Mouse (Mus musculus): Measurements from ENCODE around the gene Ccdc50. TPM values are rescaled to one million over a fixed set of nuclear protein-coding genes. Genes with fewer than 3 reads are reported as not detected.

The Ccdc50 gene
- polyA plus RNA-seq, 1 experiment from 2014 or later = 55.5 TPM

DNA sequence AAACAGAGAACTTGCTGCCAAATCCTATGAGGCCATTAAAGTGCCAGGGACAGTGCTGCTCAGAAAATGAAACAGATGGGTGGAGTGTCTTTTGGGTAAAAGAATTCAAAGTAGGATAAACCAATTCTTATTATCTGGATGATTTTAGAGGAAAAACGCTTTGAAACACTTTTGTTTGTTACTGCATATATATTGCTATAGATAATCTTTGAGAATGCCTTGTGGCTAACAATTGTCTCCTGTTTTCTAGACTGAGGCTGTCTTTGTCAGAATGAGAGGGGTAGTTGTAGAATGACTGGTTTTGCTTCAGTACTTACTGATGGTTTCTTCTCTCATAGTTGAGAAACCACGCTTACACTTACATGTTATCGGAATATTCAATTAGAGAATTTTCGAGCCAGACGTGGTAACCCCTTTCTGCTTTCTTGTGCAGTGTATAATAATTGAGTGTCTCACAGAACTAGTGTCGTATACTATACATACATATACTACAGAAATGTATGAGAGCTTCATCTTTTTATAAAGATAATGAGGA lies 11.1 kb downstream of the Ccdc50 start:
- ATAC-seq (ENCODE audit: insufficient number of reproducible peaks, low FRiP score, low TSS enrichment, low read depth) (no peak), DNase-seq (ENCODE audit: low spot score) (no peak)
- H3K9me3 ChIP-seq (ENCODE audit: control insufficient read depth, low read length) = no peaks in the 10 kb centered on the region
- 94% methylated on average over 6 of the region's 6 CpGs for WGBS
- no peak overlapping the region for H3K9ac ChIP-seq (ENCODE audit: low read length)
- no peaks in the 10 kb centered on the region for H3K4me1 ChIP-seq (ENCODE audit: control insufficient read depth, insufficient read depth, low read length)
- no peaks in the 10 kb centered on the region for H3K36me3 ChIP-seq (ENCODE audit: control insufficient read depth, insufficient read depth, low read length)
- H3K27me3 ChIP-seq (ENCODE audit: control insufficient read depth, insufficient read depth, low read length) = no peaks in the 10 kb centered on the region
- no peak overlapping the region for H3K4me3 ChIP-seq (ENCODE audit: low read depth, low read length)
- no peak overlapping the region for H3K4me2 ChIP-seq (ENCODE audit: low read depth, severe bottlenecking)
- H3K27ac ChIP-seq (replicated peaks; ENCODE audit: low read depth, low read length) = no peak overlapping the region

DNA sequence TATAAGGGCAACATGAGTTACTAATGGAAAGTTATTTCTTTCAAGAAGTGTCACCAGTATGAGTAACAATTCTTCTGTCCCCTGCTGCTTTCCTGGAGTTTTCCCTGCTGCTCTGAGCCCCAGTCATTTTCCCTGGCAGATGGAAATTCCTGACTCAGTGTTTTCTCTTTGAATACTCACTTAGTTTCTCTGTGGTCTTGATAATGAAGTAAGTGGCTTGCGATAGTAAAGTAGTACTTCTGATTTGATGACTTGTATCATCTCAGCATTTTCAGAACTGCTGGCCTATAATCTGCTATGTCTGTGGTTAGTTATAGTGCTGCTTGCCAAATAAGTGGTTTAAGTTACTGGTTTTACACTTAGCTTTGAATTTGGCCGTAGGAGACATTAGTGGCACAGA lies 12.9 kb downstream of the Ccdc50 start:
- no peak for DNase-seq (ENCODE audit: low spot score)
- ATAC-seq (ENCODE audit: insufficient number of reproducible peaks, low FRiP score, low TSS enrichment, low read depth) = no peak
- H3K4me1 ChIP-seq (ENCODE audit: control insufficient read depth, insufficient read depth, low read length) = no peaks in the 10 kb centered on the region
- H3K27me3 ChIP-seq (ENCODE audit: control insufficient read depth, insufficient read depth, low read length) = no peaks in the 10 kb centered on the region
- H3K9me3 ChIP-seq (ENCODE audit: control insufficient read depth, low read length) = no peaks in the 10 kb centered on the region
- no peak overlapping the region for H3K4me2 ChIP-seq (ENCODE audit: low read depth, severe bottlenecking)
- H3K27ac ChIP-seq (replicated peaks; ENCODE audit: low read depth, low read length) = no peak overlapping the region
- H3K4me3 ChIP-seq (ENCODE audit: low read depth, low read length) = no peak overlapping the region
- WGBS = 94% methylated on average over 2 of the region's 2 CpGs
- no peak overlapping the region for H3K9ac ChIP-seq (ENCODE audit: low read length)
- H3K36me3 ChIP-seq (ENCODE audit: control insufficient read depth, insufficient read depth, low read length) = no peaks in the 10 kb centered on the region

DNA sequence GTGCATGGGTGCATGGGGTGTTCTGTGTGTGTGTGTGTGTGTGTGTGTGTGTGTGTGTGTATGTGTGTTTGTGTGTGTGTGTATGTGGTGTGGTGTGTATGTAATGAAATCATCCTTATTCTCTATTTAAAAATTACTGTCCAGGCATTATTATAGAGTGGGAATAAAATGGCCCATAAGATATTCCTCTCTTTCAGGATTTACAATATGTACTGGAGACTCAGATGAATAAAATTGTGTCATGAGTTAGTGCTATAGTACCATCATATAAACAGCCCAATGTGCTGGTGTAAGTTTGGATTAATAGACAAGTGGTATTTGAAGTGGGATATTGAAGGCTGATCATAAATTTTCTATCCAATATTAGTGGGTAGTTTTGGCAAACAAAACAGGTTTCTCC lies 15.4 kb downstream of the Ccdc50 start:
- H3K4me1 ChIP-seq (ENCODE audit: control insufficient read depth, insufficient read depth, low read length) = no peaks in the 10 kb centered on the region
- no peaks in the 10 kb centered on the region for H3K27me3 ChIP-seq (ENCODE audit: control insufficient read depth, insufficient read depth, low read length)
- DNase-seq (ENCODE audit: low spot score) = no peak
- H3K27ac ChIP-seq (replicated peaks; ENCODE audit: low read depth, low read length) = no peak overlapping the region
- no peaks in the 10 kb centered on the region for H3K9me3 ChIP-seq (ENCODE audit: control insufficient read depth, low read length)
- no peaks in the 10 kb centered on the region for H3K36me3 ChIP-seq (ENCODE audit: control insufficient read depth, insufficient read depth, low read length)
- no peak overlapping the region for H3K4me2 ChIP-seq (ENCODE audit: low read depth, severe bottlenecking)
- ATAC-seq (ENCODE audit: insufficient number of reproducible peaks, low FRiP score, low TSS enrichment, low read depth) = no peak
- no peak overlapping the region for H3K9ac ChIP-seq (ENCODE audit: low read length)
- no peak overlapping the region for H3K4me3 ChIP-seq (ENCODE audit: low read depth, low read length)

DNA sequence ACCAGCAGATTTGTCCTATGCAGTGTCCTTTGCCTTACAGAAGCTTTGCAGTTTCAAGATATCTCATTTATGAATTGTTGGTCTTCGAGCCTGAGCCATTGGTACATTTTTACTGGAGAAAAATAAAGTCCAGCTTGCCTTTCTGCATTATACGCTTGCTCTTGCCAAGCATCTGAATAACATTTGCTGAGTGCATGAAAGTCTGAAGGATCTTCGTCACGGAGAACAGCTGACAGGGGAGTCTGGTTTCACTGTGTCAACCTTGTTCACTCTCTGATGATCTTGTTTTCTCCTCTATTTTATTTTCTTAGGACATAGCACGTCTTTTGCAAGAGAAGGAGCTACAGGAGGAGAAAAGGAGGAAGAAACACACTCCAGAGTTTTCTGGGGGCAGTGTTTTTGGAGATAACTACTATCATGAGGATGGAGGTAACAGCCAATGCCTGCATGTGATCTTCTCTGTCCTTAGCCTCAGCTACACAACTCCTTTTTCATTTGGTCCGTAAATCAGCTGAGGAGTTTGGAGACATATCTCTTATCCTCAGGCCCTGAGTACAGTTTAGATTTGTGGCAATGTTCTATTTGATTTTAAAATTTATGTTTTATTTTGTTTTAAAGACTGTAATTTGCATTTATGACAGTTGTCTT lies 28.4 kb downstream of the Ccdc50 start:
- no peak for ATAC-seq (ENCODE audit: insufficient number of reproducible peaks, low FRiP score, low TSS enrichment, low read depth)
- 92% methylated on average over 6 of the region's 6 CpGs for WGBS

DNA sequence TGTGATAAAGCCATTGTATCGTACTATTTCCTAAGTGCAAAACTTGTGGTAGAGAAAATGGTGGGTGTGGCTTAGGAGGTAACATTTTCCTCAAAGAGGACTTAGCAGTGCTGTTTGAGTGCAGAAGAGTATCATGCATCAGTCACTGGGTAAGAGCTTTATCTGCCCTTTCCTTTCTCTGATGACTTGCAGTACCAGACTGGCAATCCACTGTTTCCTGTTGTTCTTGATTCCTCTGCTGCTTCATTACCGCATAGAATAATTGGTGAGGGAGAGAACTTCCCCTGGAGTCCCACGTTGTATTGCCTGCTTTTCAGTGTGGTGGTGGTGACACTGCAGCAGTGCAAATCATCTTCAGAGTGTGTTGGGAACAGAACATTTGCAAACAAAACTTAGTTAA lies 29.0 kb downstream of the Ccdc50 start:
- Histone ChIP-seq H3K36me3 (ENCODE audit: control insufficient read depth, insufficient read depth, low read length) (peaks cover 17% of the 10 kb centered on the region; the same call in 1 of the 2 replicates), H3K4me1 (ENCODE audit: control insufficient read depth, insufficient read depth, low read length) (no peaks in the 10 kb centered on the region)

More for the DNA sequence above, 28.4 kb downstream of the Ccdc50 start:
- Histone ChIP-seq H3K27me3 (ENCODE audit: control insufficient read depth, insufficient read depth, low read length) (no peaks in the 10 kb centered on the region), H3K4me1 (ENCODE audit: control insufficient read depth, insufficient read depth, low read length) (no peaks in the 10 kb centered on the region), H3K27ac (replicated peaks; ENCODE audit: low read depth, low read length) (no peak overlapping the region), H3K36me3 (ENCODE audit: control insufficient read depth, insufficient read depth, low read length) (peaks cover 12% of the 10 kb centered on the region; the same call in 1 of the 2 replicates), H3K9me3 (ENCODE audit: control insufficient read depth, low read length) (no peaks in the 10 kb centered on the region), H3K4me3 (ENCODE audit: low read depth, low read length) (no peak overlapping the region), H3K4me2 (ENCODE audit: low read depth, severe bottlenecking) (no peak overlapping the region), H3K9ac (ENCODE audit: low read length) (no peak overlapping the region)
- DNase-seq (ENCODE audit: low spot score) = no peak

DNA sequence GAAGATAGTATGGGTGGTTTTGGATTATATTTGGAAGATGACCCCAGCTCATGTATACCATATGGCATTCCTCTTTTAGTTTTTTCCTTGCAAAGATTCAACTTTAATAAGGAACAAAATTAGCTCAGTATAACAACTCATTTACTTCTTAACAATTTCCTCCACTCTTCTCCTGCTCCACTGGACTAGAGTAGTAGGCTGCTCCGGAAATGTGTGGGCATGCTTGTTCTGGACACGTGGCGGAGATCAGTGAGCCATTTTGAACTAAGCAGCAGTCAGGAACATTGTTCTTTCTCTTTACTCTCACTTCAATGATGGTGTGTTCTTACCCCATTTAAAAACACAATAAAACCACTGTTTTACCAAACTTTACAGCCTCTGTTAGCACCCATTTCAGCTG lies 32.3 kb downstream of the Ccdc50 start:
- no peak for ATAC-seq (ENCODE audit: insufficient number of reproducible peaks, low FRiP score, low TSS enrichment, low read depth)
- 97% methylated on average over 3 of the region's 3 CpGs for WGBS
- peaks cover 13% of the 10 kb centered on the region; the same call in 1 of the 2 replicates for H3K36me3 ChIP-seq (ENCODE audit: control insufficient read depth, insufficient read depth, low read length)

More for the DNA sequence above, 29.0 kb downstream of the Ccdc50 start:
- no peak overlapping the region for H3K9ac ChIP-seq (ENCODE audit: low read length)
- ATAC-seq (ENCODE audit: insufficient number of reproducible peaks, low FRiP score, low TSS enrichment, low read depth) (no peak), DNase-seq (ENCODE audit: low spot score) (no peak)
- no peaks in the 10 kb centered on the region for H3K9me3 ChIP-seq (ENCODE audit: control insufficient read depth, low read length)
- H3K27ac ChIP-seq (replicated peaks; ENCODE audit: low read depth, low read length) = no peak overlapping the region
- H3K4me2 ChIP-seq (ENCODE audit: low read depth, severe bottlenecking) = no peak overlapping the region
- H3K27me3 ChIP-seq (ENCODE audit: control insufficient read depth, insufficient read depth, low read length) = no peaks in the 10 kb centered on the region
- WGBS = 92% methylated on average over 3 of the region's 3 CpGs
- no peak overlapping the region for H3K4me3 ChIP-seq (ENCODE audit: low read depth, low read length)

DNA sequence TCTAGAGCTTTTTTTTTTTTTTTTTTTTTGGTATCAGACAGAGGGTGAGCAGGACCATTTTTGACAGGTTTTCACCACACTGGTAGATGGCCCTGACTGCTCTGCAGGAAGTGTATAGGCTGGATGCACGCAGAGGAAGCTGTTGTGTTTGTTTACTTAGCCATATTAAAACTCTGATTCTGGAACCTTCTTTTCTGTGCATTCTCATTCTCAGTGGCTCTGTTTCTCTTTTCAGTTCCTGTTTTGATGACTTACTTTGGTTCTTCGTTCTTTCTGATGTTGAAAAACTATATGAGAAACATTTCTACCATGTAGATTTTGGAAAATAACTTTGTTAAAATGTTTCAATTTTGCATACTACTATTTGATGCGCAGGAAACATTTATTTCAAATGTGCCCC lies 46.4 kb downstream of the Ccdc50 start:
- ATAC-seq (ENCODE audit: insufficient number of reproducible peaks, low FRiP score, low TSS enrichment, low read depth) = no peak
- Histone ChIP-seq H3K4me2 (ENCODE audit: low read depth, severe bottlenecking) (no peak overlapping the region), H3K36me3 (ENCODE audit: control insufficient read depth, insufficient read depth, low read length) (no peaks in the 10 kb centered on the region), H3K4me3 (ENCODE audit: low read depth, low read length) (no peak overlapping the region), H3K27me3 (ENCODE audit: control insufficient read depth, insufficient read depth, low read length) (no peaks in the 10 kb centered on the region), H3K4me1 (ENCODE audit: control insufficient read depth, insufficient read depth, low read length) (no peaks in the 10 kb centered on the region), H3K9me3 (ENCODE audit: control insufficient read depth, low read length) (no peaks in the 10 kb centered on the region), H3K27ac (replicated peaks; ENCODE audit: low read depth, low read length) (no peak overlapping the region), H3K9ac (ENCODE audit: low read length) (no peak overlapping the region)
- no peak for DNase-seq (ENCODE audit: low spot score)
- WGBS = 93% methylated on average over 3 of the region's 3 CpGs

More for the DNA sequence above, 32.3 kb downstream of the Ccdc50 start:
- Histone ChIP-seq H3K4me3 (ENCODE audit: low read depth, low read length) (no peak overlapping the region), H3K9me3 (ENCODE audit: control insufficient read depth, low read length) (no peaks in the 10 kb centered on the region), H3K4me1 (ENCODE audit: control insufficient read depth, insufficient read depth, low read length) (no peaks in the 10 kb centered on the region), H3K27ac (replicated peaks; ENCODE audit: low read depth, low read length) (no peak overlapping the region), H3K27me3 (ENCODE audit: control insufficient read depth, insufficient read depth, low read length) (no peaks in the 10 kb centered on the region), H3K9ac (ENCODE audit: low read length) (no peak overlapping the region), H3K4me2 (ENCODE audit: low read depth, severe bottlenecking) (no peak overlapping the region)
- no peak for DNase-seq (ENCODE audit: low spot score)

DNA sequence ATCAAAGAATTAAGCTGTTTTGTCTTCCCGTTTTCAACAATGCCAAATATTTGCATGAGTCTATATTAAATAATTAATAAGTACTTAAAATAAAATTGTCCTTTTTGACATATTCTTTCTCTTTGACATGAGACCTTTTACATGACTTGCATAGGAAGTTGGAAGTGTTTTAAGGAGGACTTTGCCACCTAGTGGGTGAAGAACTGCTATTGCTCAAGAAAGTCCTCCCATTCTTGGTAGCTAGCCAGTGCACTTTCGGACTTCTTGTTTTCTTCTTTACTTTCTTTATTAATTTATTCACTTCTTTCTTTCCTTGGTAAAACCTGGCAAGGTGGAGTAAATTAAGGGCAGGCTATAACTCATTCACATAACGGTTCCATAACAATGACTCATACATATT lies 55.3 kb downstream of the Ccdc50 start:
- Histone ChIP-seq H3K4me1 (ENCODE audit: control insufficient read depth, insufficient read depth, low read length) (no peaks in the 10 kb centered on the region), H3K4me2 (ENCODE audit: low read depth, severe bottlenecking) (no peak overlapping the region), H3K9ac (ENCODE audit: low read length) (no peak overlapping the region), H3K9me3 (ENCODE audit: control insufficient read depth, low read length) (no peaks in the 10 kb centered on the region), H3K4me3 (ENCODE audit: low read depth, low read length) (no peak overlapping the region), H3K27me3 (ENCODE audit: control insufficient read depth, insufficient read depth, low read length) (no peaks in the 10 kb centered on the region), H3K27ac (replicated peaks; ENCODE audit: low read depth, low read length) (no peak overlapping the region), H3K36me3 (ENCODE audit: control insufficient read depth, insufficient read depth, low read length) (no peaks in the 10 kb centered on the region)
- WGBS = 89% methylated on average over 3 of the region's 3 CpGs
- ATAC-seq (ENCODE audit: insufficient number of reproducible peaks, low FRiP score, low TSS enrichment, low read depth) (no peak), DNase-seq (ENCODE audit: low spot score) (no peak)

DNA sequence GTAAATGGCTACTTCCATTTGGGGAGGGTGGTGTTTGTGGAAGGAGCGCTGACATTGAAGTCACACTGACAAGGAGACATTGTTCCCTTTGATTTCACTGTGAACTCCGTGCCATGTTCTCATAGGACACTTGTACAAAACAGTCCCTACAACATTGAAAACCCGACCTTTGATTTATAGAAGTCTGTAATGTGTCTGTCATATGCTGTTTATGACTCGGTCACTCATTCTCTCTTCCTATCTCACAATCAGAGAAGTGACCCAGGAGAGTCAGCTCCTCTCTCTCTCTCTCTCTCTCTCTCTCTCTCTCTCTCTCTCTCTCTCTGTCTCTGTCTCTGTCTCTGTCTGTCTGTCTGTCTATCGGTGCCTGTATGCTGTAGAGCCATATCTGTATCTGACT lies 60.7 kb downstream of the Ccdc50 start:
- Histone ChIP-seq H3K9me3 (ENCODE audit: control insufficient read depth, low read length) (no peaks in the 10 kb centered on the region), H3K4me3 (ENCODE audit: low read depth, low read length) (no peak overlapping the region), H3K4me2 (ENCODE audit: low read depth, severe bottlenecking) (no peak overlapping the region), H3K27me3 (ENCODE audit: control insufficient read depth, insufficient read depth, low read length) (no peaks in the 10 kb centered on the region), H3K9ac (ENCODE audit: low read length) (no peak overlapping the region), H3K4me1 (ENCODE audit: control insufficient read depth, insufficient read depth, low read length) (no peaks in the 10 kb centered on the region), H3K27ac (replicated peaks; ENCODE audit: low read depth, low read length) (no peak overlapping the region), H3K36me3 (ENCODE audit: control insufficient read depth, insufficient read depth, low read length) (no peaks in the 10 kb centered on the region; the same call in 1 of the 2 replicates)
- DNase-seq (ENCODE audit: low spot score) (no peak), ATAC-seq (ENCODE audit: insufficient number of reproducible peaks, low FRiP score, low TSS enrichment, low read depth) (no peak)
- WGBS = 92% methylated on average over 5 of the region's 5 CpGs

All from limb, embryonic 11.5 days (tissue).